Mouse (Mus musculus): Measurements from ENCODE around the gene Slc26a9.
"Not testable (repeated sequence)": the region's sequence is repeated elsewhere in the genome, so short reads cannot be mapped to it uniquely, and the experiment has no call there.

The Slc26a9 gene

GRCm38 (mm10) chr1:131770656-131771055 is 26.8 kb downstream of the Slc26a9 start:
- no peak for DNase-seq

- DNase-seq: no peak
Observed at GRCm38 (mm10) chr1:131771440-131771839, 27.6 kb downstream of the Slc26a9 start.

GRCm38 (mm10) chr1:131794591-131794990 is 50.8 kb downstream of the Slc26a9 start:
- DNase-seq: no peak

- DNase-seq: no peak
Observed at GRCm38 (mm10) chr1:131795171-131795570, 51.3 kb downstream of the Slc26a9 start.

- no peak for DNase-seq
Observed at GRCm38 (mm10) chr1:131797202-131797909, 53.5 kb downstream of the Slc26a9 start, which contains the start of gene Pm20d1. Gene Pm20d1 (plus strand): TSS chr1:131797381.

GRCm38 (mm10) chr1:131800001-131800400 is 56.2 kb downstream of the Slc26a9 start:
- no peak for DNase-seq

- no peak for DNase-seq
Observed at GRCm38 (mm10) chr1:131801071-131801470, 57.2 kb downstream of the Slc26a9 start.

GRCm38 (mm10) chr1:131802652-131803051 is 58.8 kb downstream of the Slc26a9 start:
- no peak for DNase-seq

GRCm38 (mm10) chr1:131804166-131804565 is 60.3 kb downstream of the Slc26a9 start:
- no peak for DNase-seq

GRCm38 (mm10) chr1:131808986-131809385 is 65.2 kb downstream of the Slc26a9 start:
- no peak for DNase-seq

- DNase-seq: no peak
Observed at GRCm38 (mm10) chr1:131809651-131810050, 65.8 kb downstream of the Slc26a9 start.

- no peak for DNase-seq
Observed at GRCm38 (mm10) chr1:131811393-131811792, 67.6 kb downstream of the Slc26a9 start.

- no peak for DNase-seq
Observed at GRCm38 (mm10) chr1:131812006-131812405, 68.2 kb downstream of the Slc26a9 start.

- no peak for DNase-seq
Observed at GRCm38 (mm10) chr1:131812631-131813295, 68.9 kb downstream of the Slc26a9 start.

GRCm38 (mm10) chr1:131813731-131814130 is 69.9 kb downstream of the Slc26a9 start:
- DNase-seq: no peak

- DNase-seq: no peak
Observed at GRCm38 (mm10) chr1:131814191-131814590, 70.4 kb downstream of the Slc26a9 start.

- no peak for DNase-seq
Observed at GRCm38 (mm10) chr1:131816886-131817285, 73.1 kb downstream of the Slc26a9 start.

- DNase-seq: not testable (repeated sequence)
Observed at GRCm38 (mm10) chr1:131820353-131820752, 76.5 kb downstream of the Slc26a9 start.

- DNase-seq: no peak
Observed at GRCm38 (mm10) chr1:131820887-131821328, 77.1 kb downstream of the Slc26a9 start.
